Mouse (Mus musculus) testis, postnatal 14 days (tissue): Measurements from ENCODE around the gene Lrrc4c.

Experiments used
- DNase-seq: peaks from one replicate; pipeline ENCODE4 v3.0.0; 2021; ENCODE audit warnings: low spot score

Lrrc4c gene

DNA sequence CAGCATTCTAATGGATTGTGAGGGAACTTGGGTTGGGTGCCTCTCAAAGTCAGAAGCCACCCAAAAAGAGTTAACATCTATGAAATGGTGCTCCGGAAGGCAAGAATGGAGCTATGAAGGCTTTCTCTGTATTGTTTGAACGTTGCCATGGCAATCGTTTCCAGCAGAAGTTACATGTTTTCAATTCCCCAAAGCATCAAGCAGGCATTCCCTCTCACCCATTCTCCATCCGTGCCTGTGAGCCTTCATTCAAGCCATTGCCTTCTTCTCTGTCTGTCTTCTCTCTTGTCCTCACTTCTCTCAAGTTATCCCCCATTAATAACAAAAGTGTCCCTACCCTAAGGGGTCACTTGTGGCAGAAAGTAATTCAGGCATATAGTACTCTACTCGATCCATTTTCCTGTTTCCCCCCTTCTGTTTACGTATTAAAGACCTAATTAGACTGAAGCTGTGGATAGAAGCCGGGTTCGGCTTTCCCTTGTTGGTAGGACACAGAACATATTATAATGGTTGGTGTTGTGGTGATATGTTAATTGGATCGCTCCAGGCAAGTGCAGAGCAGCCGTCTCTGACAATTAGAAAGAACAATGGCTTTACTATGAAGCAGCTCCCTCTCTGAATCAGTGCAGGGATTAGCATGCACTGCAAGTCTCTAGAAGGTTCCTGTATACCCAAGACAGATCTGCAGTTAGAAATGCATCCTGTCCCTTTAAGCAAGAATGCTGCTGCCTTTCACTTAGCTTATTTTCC lies 1160.4 kb downstream of the Lrrc4c start:
- DNase-seq = no peak

- no peak for DNase-seq
Observed at GRCm38 (mm10) chr2:97478925-97479298, 1160.9 kb downstream of the Lrrc4c start.

- DNase-seq = no peak
Observed at GRCm38 (mm10) chr2:97484990-97485389, 1167.0 kb downstream of the Lrrc4c start.

DNA sequence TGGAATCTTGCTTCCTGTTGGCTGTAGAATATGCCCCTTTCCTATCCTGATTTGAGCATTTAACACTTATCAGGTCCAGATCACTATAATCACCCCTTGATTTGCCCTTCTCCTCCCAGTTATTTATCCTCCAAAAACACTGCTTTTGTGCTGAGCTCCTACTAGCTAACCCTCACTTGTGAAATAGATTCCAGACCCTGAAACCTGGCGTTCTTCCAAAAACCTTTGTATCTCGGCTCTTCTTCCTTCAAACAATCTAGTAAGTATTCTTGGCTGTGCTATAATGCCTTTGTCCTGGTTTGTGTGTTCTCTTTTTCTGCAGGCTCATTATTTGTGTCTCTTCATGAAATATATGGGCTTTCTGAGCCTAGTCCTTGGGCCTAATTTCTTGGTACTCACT lies 1167.6 kb downstream of the Lrrc4c start:
- DNase-seq = no peak

- no peak for DNase-seq
Observed at GRCm38 (mm10) chr2:97487567-97487966, 1169.6 kb downstream of the Lrrc4c start.

- DNase-seq = no peak
Observed at GRCm38 (mm10) chr2:97497069-97497468, 1179.1 kb downstream of the Lrrc4c start.

DNA sequence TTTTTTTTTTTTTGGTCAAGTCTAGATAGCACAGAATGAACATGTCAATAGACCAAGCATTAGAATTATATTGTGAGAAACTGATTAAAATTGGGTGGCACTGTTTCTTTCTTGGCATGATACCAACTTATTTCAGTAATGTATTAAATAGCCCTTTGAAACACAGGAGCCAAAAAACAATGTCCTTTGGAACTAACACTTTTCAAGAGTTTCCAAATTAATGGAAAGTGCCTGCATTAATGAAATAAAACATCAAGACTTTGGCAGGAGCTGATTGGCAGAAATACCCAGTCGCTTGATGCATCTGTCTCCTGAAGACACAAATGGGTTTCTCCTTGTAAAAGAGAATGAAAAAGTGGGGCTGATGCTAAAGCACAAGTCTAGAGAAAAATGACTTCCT lies 1184.5 kb downstream of the Lrrc4c start:
- no peak for DNase-seq

GRCm38 (mm10) chr2:97504902-97505301 lies 1186.9 kb downstream of the Lrrc4c start:
- DNase-seq = no peak

DNA sequence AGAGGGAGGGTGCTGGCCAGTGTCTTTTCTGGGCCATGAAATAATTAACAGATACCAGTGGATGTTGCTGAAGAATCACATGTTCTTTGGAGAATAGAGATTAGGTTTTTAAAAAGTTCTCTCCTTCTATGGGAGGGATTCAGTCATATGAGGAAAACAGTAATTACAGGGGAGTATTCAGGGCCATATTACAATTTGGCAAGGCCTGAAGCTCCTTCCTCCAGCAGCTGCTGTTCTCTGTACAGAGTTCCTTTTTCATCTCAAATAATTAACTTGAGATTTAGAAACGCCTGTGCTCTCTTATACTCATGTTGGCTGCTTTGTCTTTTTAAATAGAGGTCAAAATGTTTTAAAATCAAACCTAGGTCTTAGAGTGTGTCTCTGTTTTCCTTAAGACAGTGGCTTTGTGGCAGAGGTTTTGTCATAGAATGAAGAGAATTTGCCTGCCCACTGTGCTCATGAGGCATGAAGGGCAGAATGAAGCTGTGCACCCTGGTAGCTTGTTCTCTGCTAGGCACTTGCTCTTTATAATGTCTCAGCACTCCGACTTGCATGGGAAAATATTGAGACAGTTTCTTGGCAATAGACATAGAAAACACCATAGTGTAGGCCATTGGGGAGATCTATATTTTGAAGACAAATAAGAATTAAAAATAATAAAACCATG lies 1206.4 kb downstream of the Lrrc4c start:
- DNase-seq = no peak

- no peak for DNase-seq
Observed at GRCm38 (mm10) chr2:97525107-97525506, 1207.1 kb downstream of the Lrrc4c start.

- no peak for DNase-seq
Observed at GRCm38 (mm10) chr2:97530622-97531021, 1212.7 kb downstream of the Lrrc4c start.

GRCm38 (mm10) chr2:97543691-97544672 lies 1226.0 kb downstream of the Lrrc4c start:
- DNase-seq = no peak

- DNase-seq = no peak
Observed at GRCm38 (mm10) chr2:97544673-97545071, 1226.7 kb downstream of the Lrrc4c start.

DNA sequence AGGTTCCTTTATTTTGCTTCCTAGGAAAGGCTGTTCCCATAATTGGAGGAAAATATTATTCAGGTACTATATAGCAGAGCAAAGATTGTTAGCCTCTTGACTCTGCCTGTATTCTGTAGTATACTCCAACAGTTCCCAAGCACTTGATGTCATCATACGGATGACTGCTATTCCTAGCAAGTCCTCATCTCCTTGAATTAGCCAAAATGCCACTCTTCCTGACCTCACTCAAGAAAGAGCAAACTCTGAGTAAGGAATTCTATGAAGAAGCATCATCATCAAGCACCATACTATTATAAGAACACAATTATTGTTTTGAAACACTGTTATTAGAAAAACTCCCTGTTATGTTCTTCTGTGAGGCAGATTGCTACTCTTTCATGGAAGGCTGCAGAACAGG lies 1228.0 kb downstream of the Lrrc4c start:
- DNase-seq = no peak

DNA sequence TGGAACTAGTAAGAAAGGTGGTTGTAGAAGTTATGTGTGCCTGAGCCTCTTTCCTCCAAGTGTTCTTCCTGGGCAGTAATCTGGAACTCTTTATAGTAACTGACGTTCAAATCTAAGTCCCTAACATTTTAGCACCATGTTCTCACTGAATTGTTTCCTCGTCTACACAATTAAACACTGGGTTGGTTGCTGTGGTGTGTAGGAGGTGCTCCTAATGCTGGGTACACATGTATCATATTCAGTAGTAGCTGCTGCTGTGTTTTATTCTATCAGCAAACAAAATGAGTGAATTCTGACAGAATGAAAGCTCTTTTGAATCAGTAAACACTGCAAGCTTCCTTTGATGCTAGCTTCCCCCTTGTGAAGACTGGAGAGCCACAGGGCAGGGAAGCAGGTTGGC lies 1246.5 kb downstream of the Lrrc4c start:
- no peak for DNase-seq

DNA sequence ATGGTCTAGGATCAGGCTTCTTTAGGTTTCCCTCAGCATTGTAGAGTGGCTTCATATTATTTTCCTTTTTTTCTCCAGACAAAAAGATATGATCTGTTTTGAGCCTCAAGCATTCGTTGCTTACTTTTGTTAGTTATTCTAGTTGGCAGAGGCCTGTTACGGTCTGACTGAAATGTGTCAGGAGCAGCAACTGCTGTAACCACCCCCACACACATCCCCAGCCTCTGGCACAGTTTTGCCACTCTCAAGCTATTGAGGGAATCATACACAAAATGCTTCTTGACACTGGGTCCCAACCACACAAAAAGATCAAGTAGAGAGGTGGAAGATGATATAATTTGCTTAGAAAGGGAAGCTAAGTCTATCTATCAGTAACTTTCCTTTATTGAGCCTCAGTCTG lies 1251.0 kb downstream of the Lrrc4c start:
- no peak for DNase-seq

- no peak for DNase-seq
Observed at GRCm38 (mm10) chr2:97574921-97575320, 1257.0 kb downstream of the Lrrc4c start.

DNA sequence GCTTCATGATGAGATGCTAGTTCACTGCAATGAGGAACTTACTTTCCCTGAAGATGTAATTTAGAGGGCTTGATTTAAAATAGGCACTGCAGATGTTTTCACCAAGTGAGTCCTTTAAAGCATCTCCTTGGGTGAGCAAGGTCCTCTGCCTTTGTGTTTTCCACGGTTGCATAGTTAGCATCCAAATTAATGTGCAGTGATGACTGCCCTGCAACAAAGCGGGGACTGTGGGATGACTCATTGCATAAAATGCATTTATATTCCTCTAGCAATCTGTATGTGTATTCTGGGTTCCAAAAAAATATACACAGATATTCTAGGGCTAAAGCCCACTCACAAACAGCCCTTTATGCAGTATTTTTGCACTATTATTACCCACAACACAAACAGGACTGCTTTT lies 1263.2 kb downstream of the Lrrc4c start:
- no peak for DNase-seq

DNA sequence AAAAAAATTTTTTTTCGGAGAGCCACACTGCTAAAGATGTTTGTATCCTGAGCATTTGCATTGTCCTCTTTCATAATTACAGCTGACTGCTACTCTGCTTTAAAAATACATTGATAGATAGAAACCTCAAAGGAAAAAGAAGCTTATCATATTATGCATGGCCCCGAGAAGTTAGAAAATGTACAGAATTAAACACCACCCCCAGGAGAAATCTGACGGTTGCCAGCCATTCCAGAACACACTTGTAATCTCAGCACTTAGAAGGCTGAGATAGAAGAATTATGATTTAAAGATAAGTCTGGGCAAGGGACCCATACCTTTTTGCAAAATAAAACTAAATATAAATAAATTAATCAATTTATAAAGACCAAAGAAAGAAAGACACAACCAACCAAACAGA lies 1268.4 kb downstream of the Lrrc4c start:
- no peak for DNase-seq

- DNase-seq = no peak
Observed at GRCm38 (mm10) chr2:97590563-97590962, 1272.6 kb downstream of the Lrrc4c start.

- DNase-seq = no peak
Observed at GRCm38 (mm10) chr2:97604182-97604581, 1286.2 kb downstream of the Lrrc4c start.

DNA sequence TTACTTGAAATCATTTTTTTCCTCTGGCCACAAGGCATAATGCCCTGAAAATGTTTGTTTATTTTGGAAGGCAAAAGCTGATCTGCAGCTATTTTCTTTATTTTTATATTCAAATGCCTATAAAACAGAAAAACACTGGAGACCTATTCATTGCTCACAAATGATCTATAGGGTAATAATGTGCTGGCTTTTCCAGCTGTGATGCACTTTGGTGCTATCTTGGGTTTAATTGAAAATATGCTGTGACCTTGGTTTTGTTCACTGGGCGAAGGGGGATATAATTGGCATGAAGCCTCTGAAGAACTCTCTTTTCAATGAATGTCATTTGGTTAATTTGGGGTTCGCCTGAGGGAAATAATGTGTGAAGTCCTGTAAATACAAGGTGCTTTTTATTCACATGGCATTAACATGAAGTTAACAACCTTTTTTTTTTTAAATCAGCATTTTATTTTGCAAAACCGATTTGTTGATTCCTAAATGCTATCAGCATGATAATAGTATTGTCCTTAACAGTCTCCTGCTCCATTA lies 1286.8 kb downstream of the Lrrc4c start:
- DNase-seq = no peak
